Mouse (Mus musculus) ovary, postnatal 36 days (tissue): ENCODE measurements at regions not wholly inside any gene's neighbourhood (a gene's known extent, or its start where the extent isn't known, plus 50 kb on each side); places are given as distances from the start of the nearest gene placed in this dataset.

Source experiments
- DNase-seq: peaks from one replicate; pipeline ENCODE4 v3.0.0; 2022; ENCODE audit warnings: low spot score, mixed read lengths

DNA sequence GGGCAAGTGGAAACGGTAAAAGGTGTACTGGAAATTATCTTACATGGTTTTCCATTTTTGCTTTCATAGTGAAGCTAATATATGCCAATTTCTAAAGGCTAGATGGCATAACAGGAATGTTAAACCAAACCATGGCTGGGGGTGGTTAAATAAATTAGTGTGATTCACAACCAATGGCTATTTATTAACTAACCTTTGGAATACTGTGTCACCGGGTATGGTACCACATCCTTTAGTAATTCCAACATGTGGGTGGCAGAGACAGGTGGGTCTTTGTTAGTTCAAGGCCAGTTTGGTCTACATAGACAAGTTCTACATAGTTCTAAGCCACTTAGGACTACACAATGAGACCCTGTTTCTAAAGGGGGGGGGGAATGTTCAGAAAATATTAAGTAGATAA is 179.8 kb upstream of the Plxnc1 start:
- no peak for DNase-seq

DNA sequence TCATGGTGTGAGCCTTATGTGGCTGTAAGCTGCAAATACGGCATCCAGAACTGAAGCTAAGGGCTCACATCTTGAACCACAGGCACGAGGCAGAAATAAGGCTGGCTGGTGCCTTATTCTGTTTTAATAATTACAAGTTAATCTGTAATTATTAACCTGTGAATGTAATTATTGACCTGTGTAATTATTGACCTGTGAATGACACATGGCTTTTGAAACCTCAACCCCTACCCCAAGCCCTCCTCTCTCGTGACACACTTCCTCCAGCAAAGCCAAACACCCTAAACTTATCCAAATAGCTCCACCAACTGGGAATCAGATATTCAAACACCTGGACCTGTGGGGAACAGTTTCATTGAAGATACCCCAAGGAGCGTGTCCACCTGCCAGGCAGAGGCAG is 175.4 kb upstream of the Plxnc1 start:
- no peak for DNase-seq

DNA sequence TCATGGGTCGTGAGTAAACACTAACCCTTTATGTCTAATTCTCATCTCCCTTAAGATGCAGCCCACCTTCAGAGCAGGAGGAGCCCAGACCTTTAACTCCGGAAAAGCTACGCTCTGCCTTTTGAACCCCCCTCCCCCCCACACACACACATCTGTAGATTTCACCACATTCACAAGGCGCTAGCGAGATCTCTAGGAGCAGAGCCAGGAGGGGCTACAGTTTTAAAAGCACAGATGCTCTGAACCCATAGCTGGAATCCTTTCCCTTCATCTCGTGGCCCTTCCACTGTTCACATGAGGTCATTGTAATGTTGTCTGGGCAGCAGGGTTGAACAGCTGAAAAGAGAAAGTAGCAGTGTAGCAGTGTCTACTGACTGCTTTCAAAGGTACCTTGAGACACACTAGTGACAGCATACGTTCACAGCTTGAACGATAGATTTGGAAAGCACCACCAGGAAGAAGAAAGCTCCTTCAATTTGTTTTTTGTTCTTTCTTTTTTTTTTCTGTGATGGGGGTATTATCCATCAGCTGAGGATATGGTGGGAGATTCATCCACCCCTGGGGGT is 174.2 kb upstream of the Plxnc1 start:
- DNase-seq = no peak

DNA sequence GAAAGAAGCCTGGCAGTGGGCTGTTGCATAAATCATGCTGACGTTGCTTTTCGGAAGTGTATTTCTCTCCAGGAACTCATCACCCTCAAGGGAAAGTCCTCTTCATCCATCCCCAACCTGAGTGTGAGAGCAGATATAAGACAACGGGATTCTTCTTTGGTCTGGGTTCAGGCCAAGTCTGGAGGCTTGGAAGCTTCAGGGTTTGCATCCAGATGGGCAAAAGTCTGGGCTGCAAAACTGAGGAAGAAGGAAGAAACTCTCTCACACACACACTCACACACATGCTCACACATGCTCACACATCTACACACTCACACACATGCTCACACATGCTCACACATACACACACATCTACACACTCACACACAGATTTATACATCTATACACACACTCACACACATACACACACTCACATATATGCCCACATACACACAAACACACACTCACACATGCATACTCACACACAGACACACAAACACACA is 173.1 kb upstream of the Plxnc1 start:
- DNase-seq = no peak

DNA sequence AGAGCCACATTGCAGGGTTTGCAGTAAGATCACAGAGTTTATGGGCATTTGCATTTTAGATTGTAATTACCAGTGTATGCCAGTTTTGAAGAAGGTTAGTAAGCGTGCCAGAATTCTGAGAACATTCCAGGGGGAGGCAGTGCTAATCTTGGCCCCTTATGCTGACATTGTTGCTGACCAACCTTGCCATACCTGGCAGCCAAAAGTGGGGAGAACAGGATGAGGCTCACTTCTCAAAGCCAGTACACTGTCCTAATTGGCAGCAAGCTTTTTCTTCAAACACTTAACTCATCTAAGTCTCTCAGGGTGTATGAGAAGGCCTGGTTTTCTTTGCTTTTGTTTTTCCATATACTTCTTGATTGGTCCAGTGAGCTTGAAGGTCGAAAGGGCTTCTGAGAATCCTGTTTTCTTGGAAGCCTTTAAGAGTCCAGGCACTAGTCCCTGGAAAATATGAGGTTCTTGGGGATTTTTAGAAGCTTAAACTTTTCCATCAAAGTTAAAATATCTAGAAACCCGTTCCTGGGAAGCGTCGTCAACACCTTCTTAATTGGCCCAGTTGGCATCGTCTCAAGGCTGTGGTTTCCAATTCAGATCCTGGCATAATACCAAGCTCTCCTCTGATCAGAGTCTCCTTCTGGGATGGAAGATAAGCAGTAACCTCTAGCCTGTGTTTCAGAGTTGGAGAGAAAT is 172.6 kb upstream of the Plxnc1 start:
- peak; percentile 32 for DNase-seq

DNA sequence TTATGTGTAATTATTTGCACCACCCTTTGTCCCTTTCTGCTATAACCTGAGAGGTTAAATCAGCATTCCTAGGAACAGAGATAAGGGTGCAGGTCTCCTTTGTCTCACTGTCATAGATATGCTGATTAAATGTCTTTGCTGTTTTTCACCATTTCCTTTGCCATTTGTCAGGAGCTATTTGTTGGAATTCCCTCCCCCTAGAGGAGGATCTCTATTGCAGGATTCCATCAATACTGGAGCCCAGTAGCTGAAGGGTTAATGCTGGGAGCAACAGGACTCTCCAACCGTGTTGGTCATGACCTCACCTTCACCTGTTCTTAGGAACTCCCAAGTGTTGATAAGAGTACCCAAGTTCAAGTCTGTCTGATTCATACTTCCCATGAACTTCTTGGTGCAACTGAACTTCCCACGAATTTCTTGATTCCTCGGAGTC is 172.0 kb upstream of the Plxnc1 start:
- DNase-seq = no peak

DNA sequence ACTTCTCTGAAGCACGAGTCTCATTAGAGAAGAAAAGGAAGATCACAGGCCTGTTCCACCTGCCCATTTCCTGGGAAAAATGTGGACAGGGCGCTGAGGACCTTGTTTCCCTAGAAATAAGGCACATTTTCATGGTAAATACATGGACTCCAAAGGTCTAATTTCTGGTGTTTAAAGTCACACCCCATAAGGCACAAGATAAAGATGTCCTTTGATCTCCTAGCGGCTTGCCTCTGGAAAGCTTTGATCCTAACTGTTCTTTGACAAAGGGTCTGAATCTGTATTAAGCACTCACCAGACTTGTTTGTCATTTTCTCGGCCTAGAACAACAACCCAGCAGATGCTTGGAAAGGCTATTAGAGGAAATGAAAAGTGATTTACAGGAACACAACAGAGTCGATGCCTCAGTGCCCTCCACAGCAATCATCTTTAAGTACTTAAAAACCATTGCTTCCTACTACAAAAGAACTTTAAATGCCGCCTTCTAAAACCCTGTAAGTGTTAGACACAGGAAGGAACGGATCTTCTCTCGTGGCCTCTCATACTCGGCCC is 168.3 kb upstream of the Plxnc1 start:
- DNase-seq = no peak

DNA sequence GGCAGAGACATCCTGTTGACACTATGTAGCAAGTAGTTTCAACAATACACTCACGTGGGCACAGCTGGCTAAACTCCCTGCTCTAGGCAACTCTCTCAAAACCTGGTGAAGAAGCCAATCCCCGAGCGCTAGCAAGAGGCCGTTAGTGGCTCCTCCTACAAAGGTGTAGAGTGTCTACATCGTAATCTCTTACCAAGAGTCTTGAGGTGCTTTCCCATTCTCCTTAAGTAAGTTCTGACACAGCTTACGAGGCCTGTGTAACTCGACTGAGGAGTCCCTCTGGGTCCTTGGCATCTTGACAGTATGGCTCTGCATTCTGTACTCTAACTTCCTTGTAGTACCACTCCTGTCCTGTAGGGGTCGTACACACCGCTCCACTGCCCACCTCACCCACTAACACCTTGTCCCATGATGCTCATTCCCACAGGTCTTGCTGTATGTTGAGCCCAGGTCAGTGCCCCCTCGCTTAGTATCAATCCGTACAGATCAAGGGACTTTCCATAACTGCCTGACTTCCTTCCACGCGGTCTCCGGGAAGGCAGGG is 167.7 kb upstream of the Plxnc1 start:
- DNase-seq = no peak

DNA sequence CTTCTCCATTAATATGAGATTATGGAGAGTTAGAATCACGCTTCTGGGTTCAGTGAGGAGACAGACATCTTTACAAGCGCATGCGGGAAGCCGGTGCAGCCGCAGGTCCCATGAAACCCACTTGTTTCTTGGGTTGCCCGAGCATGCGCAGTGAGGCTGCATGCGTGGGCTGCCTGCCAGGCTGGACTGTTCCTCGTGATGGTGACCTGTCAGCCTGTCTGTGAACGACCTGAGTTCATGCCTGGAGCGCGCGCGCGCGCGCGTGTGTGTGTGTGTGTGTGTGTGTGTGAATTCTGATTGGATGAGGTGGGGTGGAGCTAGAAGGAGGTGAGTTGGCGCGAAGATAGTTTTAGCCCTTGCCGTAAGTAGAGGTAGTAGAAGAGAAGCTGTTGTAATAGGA is 166.2 kb upstream of the Plxnc1 start:
- DNase-seq = no peak

DNA sequence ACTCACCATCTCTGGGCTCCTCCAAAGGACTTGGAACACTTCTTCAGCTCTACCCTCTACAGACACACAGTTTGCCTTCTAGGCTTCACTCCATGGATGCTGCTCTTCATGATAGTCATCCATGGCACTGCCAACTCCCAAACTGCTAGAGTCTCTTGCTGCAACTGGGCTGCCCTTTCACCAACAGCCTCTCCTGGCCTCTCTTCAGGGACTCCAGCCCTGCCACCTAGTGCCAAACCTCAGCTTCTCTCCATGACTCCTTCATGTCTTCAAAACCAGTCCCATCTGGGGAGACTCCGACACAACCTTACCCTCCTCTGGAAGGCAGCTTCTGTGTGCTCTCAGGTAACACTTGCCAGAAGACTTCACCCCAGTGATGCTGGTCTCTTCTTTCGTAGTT is 164.9 kb upstream of the Plxnc1 start:
- no peak for DNase-seq

DNA sequence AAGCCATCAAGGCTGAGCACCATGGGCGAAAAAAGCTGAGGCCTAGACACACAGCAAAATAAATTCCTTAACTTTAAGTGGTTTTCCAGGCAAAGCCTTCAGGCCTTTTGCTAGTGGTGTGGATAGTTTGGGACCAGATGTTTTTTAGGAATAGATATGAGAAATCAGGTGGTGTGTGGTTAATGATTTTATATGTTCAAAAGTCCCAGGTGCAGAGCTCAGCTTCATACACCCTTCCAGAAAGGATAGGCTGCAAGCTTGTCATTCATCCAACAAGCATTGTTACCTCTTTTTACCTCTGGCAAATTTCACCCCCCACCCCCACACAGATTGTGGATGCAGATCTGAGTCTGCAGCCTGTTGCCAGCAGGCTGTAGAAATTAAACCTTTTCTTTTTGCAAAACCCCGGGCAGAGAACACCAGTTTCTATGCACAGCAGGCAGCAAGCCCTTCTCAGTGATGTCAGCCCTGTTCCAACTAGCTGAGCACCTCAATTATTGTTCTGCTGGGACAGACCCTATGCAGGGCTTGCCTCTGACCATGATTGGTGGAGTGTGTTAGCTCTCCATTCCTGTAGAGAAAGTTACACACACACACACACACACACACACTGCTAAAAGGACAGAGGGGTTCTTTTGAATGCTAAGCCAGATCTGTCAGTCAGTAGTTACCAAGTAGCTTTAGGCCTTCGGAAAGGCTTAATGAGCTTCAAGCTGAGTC is 163.1 kb upstream of the Plxnc1 start:
- DNase-seq = no peak

DNA sequence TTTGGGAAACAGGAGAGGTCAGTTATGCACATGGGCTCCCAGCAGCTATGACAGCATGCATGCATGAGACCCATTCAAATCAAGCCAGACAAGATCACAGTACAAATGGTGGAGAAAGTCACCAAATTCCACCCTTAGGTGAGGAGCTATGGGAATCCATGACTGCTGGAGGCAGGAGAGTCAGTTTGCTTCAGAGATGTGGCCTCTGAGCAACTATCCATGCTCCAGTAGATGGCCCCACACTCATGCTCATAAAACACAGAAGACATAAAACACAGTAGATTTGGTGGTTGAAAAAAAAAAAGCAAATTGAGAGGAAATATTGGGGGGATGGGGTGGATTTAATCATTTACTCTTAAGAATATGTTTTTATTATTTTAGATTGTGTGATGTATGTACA is 159.2 kb upstream of the Plxnc1 start:
- DNase-seq = no peak

DNA sequence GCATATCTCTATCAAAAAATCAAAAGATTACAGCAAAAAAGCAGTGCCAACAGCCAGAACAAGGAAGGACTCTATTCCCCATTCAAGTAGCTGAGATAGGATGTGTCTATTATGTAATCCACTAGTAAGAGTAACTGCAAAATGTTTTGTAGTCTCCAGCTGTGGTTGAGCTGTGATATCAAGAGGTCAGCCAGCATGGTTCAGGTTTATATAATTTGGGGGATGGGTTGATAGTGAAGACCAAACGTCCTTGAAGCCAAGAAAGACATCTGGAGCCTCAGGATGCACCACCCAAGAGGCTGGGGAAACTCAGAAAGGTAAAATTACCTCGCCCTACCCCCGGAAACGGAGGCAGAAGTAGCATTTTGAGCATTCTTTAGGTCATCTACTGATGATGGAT is 158.3 kb upstream of the Plxnc1 start:
- no peak for DNase-seq

DNA sequence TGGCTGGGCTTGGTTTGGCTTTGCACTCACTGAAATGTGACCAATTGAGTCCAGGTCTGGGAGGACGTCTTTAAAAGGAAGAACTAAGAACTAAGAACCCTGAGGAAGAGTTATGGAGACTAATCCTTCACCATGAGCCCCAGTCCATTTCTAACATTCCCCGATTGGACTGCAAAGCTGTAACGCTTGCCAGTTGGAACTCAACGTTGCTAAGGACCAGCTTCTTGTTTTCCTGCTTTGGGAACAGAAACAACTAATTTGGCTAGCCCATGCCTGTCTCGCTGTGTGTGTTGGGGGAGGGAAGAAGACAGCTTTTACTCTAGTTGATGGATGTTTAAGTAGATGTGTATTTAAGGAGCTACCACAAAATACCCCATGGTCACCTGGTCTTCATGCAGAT is 155.3 kb upstream of the Plxnc1 start:
- DNase-seq = no peak

DNA sequence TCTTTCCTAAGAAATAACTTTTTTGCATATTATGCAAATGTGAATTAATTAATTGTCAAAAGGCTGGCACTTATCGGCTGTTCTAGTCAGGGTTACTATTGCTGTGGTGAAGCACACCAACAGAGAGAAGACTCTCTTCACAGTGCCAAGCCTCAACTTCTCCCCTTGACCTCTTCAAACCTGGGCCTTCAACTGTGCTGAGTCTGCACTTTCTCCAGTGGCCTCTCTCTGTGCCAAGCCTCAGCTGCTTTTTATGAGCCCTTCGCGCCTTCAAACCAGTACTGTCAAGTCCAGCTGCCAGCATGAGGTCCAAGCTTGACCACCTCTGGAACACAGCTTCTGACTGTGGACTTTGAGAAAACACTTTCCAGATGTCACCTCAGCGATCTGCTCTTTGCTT is 151.2 kb upstream of the Plxnc1 start:
- DNase-seq = no peak

DNA sequence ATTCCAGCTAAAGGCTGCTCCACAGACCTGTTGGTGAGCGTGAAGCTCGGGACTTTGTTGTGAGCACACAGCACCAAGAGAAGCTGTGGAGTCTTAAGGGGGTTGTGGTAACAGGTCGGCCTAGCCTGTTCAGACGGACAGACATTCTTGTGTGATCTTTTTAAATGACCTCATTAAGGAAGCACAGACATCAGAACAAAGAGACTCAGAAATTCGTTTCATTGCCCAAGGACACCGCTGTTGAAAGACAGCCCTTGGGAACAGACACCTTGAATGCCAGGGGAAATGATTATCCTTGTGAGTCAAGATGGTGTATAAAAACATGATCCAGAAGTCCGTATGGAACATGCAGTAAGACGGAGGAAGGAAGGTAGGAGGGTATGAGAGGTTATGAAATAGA is 150.1 kb upstream of the Plxnc1 start:
- no peak for DNase-seq

DNA sequence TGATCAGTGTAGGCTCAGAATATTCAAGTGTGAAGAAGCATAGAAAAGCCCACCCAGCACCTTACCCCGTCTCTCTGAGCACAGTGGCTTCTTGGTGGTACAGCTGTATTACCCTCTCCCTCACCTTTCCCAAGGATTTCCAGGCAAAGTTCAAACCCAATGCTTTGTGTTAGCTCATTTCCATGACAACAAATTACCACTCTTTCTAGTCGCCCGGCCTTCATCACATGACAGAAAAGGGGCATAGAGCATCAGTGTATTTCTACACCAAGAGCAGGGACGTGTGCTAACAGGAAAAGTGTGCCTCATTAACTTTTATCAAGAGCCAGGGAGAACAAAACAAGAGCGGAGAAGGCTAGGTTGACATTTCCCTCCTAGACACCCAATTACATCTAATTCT is 148.6 kb upstream of the Plxnc1 start:
- DNase-seq = no peak

DNA sequence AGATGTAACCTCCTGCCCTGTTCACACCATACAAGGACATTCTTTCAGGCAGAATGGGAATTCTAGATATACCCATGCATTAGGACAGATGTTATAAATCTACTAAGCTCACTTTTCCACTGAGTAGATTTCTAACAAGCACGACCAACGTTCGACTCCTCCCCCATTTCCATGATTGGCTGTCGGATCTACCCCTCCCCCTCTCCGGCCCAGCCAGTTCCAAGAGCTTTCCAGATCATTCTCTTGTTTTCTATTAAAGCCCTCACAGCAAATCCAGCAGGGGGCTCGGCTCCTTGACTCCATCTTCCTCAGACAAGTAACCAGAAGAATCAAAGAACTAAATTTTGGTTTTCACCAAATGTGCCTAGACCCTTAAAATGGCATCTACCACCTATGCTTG is 146.5 kb upstream of the Plxnc1 start:
- DNase-seq = no peak

DNA sequence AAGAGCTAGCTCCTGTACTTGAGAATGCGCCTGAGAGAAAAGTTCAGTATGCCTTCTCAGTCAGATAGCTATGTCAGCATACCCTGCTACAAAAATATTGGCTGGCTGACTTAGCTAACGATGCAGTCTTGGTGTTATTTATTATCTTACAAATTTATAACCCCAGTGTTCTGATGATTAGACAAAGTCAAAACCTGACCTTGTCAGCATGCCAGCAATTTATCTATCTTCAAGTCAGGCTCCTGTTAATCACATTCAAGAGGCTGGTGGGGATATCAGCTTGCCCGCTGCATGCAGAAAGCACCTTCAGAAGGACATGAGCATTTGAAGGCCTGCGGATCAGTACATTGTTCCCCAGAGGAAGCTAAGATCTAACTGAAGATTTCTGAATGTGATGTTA is 146.0 kb upstream of the Plxnc1 start:
- no peak for DNase-seq

DNA sequence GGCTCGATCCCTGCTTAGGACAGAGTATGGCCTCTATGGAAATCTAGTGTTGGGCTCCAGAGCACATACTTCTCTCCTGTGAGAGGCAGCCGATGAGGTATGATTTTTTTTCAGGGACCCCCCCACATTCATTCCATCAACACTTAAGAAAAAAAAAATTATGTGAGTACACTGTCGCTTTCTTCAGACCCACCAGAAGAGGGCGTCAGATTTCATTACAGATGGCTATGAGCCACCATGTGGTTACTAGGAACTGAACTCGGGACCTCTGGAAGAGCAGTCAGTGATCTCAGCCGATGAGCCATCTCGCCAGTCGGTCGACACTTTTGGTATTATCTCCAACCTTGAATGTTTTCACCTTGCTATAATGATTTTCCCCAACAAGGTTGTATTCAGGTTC is 145.4 kb upstream of the Plxnc1 start:
- DNase-seq = no peak

DNA sequence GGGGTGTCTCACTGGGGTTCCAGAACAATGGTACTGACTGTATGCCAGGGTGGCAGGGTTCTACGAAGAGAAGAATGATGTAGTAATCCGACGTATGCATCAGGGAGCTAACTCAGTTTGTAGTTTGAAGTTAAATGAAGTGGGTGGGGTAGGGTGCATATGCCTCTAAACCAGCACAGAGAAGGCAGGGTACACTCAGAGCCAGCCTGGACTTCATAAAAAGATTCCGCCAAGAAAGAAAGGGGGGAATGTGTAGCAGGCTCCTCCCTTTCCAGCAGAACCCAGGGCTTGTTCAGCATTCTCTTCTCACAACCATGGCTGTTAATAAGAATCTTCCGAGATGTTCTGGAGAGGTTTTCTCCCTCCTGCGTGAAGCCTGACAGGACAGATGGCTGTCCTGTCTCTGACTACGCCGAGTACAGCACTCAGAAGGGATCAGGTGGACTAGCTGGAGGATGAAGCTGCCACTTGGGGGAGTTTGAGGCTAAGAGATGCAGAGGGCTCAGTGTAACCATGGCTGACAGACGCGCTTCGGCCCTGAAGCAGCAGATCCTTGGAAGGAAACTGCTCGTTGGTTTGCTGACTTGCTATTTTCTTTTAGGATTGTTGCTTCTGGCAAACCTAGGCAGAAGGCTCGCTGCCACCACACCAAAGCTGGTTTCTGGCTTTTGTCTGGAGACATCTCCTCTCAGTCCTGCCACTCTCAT is 143.4 kb upstream of the Plxnc1 start:
- peak; percentile 61 for DNase-seq

DNA sequence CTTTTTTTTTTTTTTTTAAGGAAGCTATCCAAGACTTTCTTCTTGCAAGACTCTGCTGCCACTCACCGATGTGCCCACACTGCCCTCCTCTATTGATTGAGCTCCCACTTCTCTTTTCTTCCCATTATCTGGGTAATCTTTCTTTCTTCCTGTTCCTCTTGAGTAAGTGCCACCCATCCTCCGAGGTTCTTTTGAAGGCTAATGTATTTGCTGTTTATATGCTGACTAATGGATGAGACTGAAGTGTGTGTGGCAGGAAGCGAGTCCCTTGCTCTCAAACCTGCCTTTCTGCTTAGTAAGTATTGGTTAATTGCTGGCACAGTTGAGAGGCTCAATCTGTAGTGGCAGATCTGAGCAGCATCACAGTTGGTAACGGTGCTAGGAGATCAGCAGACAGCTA is 142.1 kb upstream of the Plxnc1 start:
- no peak for DNase-seq
